Mouse (Mus musculus): ENCODE measurements around the gene Nelfb. TPM values are rescaled to one million over a fixed set of nuclear protein-coding genes. Genes with fewer than 3 reads are reported as not detected.
A peak's percentile ranks its signal among the peaks of the same experiment; 100 is the strongest.

Nelfb gene
- polyA plus RNA-seq, 1 experiment: 91.3 TPM

GRCm38 (mm10) chr2:25228995-25229530 lies 17.8 kb upstream of the Nelfb start:
- TF ChIP-seq CTCF (IDR thresholded peaks at IDR 0.05; ENCODE audit: borderline replicate concordance, extremely low read depth, insufficient read depth, insufficient read length) (no peak), POLR2A (IDR thresholded peaks at IDR 0.05; ENCODE audit: borderline replicate concordance, extremely low read depth, insufficient read depth, insufficient read length, poor library complexity, severe bottlenecking) (no peak)
- no peak for DNase-seq (ENCODE audit: low read depth)

- peak; percentile 93 for DNase-seq (ENCODE audit: low read depth)
- TF ChIP-seq CTCF (IDR thresholded peaks at IDR 0.05; ENCODE audit: borderline replicate concordance, extremely low read depth, insufficient read depth, insufficient read length): peak; percentile 83
- TF ChIP-seq POLR2A (IDR thresholded peaks at IDR 0.05; ENCODE audit: borderline replicate concordance, extremely low read depth, insufficient read depth, insufficient read length, poor library complexity, severe bottlenecking): no peak
Measured at GRCm38 (mm10) chr2:25228431-25228889, 17.2 kb upstream of the Nelfb start.

GRCm38 (mm10) chr2:25227406-25227805 lies 16.1 kb upstream of the Nelfb start:
- TF ChIP-seq POLR2A (IDR thresholded peaks at IDR 0.05; ENCODE audit: borderline replicate concordance, extremely low read depth, insufficient read depth, insufficient read length, poor library complexity, severe bottlenecking): no peak

GRCm38 (mm10) chr2:25226864-25227263 lies 15.6 kb upstream of the Nelfb start:
- DNase-seq (ENCODE audit: low read depth): no peak
- TF ChIP-seq POLR2A (IDR thresholded peaks at IDR 0.05; ENCODE audit: borderline replicate concordance, extremely low read depth, insufficient read depth, insufficient read length, poor library complexity, severe bottlenecking) (no peak), CTCF (IDR thresholded peaks at IDR 0.05; ENCODE audit: borderline replicate concordance, extremely low read depth, insufficient read depth, insufficient read length) (no peak)

More at GRCm38 (mm10) chr2:25227406-25227805, 16.1 kb upstream of the Nelfb start:
- DNase-seq (ENCODE audit: low read depth): no peak

GRCm38 (mm10) chr2:25225811-25226379 lies 14.6 kb upstream of the Nelfb start:
- no peak for DNase-seq (ENCODE audit: low read depth)
- TF ChIP-seq POLR2A (IDR thresholded peaks at IDR 0.05; ENCODE audit: borderline replicate concordance, extremely low read depth, insufficient read depth, insufficient read length, poor library complexity, severe bottlenecking) (no peak), CTCF (IDR thresholded peaks at IDR 0.05; ENCODE audit: borderline replicate concordance, extremely low read depth, insufficient read depth, insufficient read length) (no peak)

- TF ChIP-seq CTCF (IDR thresholded peaks at IDR 0.05; ENCODE audit: borderline replicate concordance, extremely low read depth, insufficient read depth, insufficient read length) (no peak), POLR2A (IDR thresholded peaks at IDR 0.05; ENCODE audit: borderline replicate concordance, extremely low read depth, insufficient read depth, insufficient read length, poor library complexity, severe bottlenecking) (peak; percentile 82; the same call in 1 of the 2 replicates)
- DNase-seq (ENCODE audit: low read depth): peak; percentile 100
Measured at GRCm38 (mm10) chr2:25224766-25225752, 13.8 kb upstream of the Nelfb start.

GRCm38 (mm10) chr2:25224492-25224765 lies 13.1 kb upstream of the Nelfb start, which contains the start of gene Tubb4b:
Tubb4b (minus strand) TSS chr2:25224702.
- TF ChIP-seq POLR2A (IDR thresholded peaks at IDR 0.05; ENCODE audit: borderline replicate concordance, extremely low read depth, insufficient read depth, insufficient read length, poor library complexity, severe bottlenecking) (peak; percentile 96), CTCF (IDR thresholded peaks at IDR 0.05; ENCODE audit: borderline replicate concordance, extremely low read depth, insufficient read depth, insufficient read length) (peak; percentile 14; the same call in 1 of the 2 replicates)
- no peak for DNase-seq (ENCODE audit: low read depth)

- DNase-seq (ENCODE audit: low read depth): no peak
- TF ChIP-seq CTCF (IDR thresholded peaks at IDR 0.05; ENCODE audit: borderline replicate concordance, extremely low read depth, insufficient read depth, insufficient read length) (no peak), POLR2A (IDR thresholded peaks at IDR 0.05; ENCODE audit: borderline replicate concordance, extremely low read depth, insufficient read depth, insufficient read length, poor library complexity, severe bottlenecking) (no peak)
Measured at GRCm38 (mm10) chr2:25223681-25224491, 12.6 kb upstream of the Nelfb start.

GRCm38 (mm10) chr2:25221331-25221772 lies 10.1 kb upstream of the Nelfb start:
- DNase-seq (ENCODE audit: low read depth): no peak
- TF ChIP-seq POLR2A (IDR thresholded peaks at IDR 0.05; ENCODE audit: borderline replicate concordance, extremely low read depth, insufficient read depth, insufficient read length, poor library complexity, severe bottlenecking) (no peak), CTCF (IDR thresholded peaks at IDR 0.05; ENCODE audit: borderline replicate concordance, extremely low read depth, insufficient read depth, insufficient read length) (no peak)

GRCm38 (mm10) chr2:25218445-25218844 lies 7.2 kb upstream of the Nelfb start, which contains the start of gene Fam166a:
Fam166a (plus strand) TSS chr2:25218745.
- DNase-seq (ENCODE audit: low read depth): no peak
- TF ChIP-seq POLR2A (IDR thresholded peaks at IDR 0.05; ENCODE audit: borderline replicate concordance, extremely low read depth, insufficient read depth, insufficient read length, poor library complexity, severe bottlenecking): no peak
- TF ChIP-seq CTCF (IDR thresholded peaks at IDR 0.05; ENCODE audit: borderline replicate concordance, extremely low read depth, insufficient read depth, insufficient read length): no peak
